Mouse (Mus musculus): ENCODE measurements around the gene 1700037H04Rik. TPM values are rescaled to one million over a fixed set of nuclear protein-coding genes. Genes with fewer than 3 reads are reported as not detected.

The 1700037H04Rik gene
- total RNA-seq, 2 experiments from 2014 or later, result 68.4 to 124 TPM

DNA sequence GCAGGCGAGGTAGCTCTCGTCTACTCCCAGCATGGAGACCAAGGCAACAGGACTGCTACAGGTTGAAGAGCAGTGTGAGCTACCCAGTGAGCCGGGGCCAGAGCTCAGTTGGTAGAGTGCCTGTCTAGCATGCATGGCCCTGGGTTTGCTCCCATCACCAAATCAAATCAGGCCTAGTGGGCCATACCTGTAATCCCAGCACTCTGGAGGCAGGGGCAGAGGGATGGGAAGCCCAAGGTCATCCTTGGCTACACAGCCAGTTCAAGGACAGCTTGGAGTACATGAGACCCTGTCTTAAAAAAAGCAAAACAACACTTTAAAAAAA, 10.7 kb downstream of the 1700037H04Rik start:
- no peak for ATAC-seq (replicated peaks; ENCODE audit: low FRiP score, poor library complexity, severe bottlenecking)

GRCm38 (mm10) chr2:131148353-131149253, 11.3 kb downstream of the 1700037H04Rik start:
- ATAC-seq (replicated peaks; ENCODE audit: low FRiP score, poor library complexity, severe bottlenecking), result no peak

DNA sequence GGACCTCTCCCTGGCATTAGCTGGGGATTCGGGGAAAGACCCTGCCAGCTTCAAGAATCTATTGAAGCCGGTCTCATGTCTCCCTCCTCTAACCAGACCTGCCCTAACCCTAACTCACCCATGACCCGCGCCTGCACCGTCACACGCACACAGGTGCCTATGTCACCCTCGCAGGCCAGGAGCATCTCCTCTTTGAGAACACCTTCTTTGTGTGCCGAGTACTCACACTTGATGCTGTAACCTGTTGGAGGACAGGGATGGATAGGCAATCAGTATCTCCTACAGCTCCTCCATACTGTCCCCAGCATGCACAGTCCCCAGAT, 12.9 kb downstream of the 1700037H04Rik start:
- no peak for ATAC-seq (replicated peaks; ENCODE audit: low FRiP score, poor library complexity, severe bottlenecking)

- ATAC-seq (replicated peaks; ENCODE audit: low FRiP score, poor library complexity, severe bottlenecking), result no peak
Measured at GRCm38 (mm10) chr2:131146193-131147042, 13.5 kb downstream of the 1700037H04Rik start.

GRCm38 (mm10) chr2:131145536-131145935, 14.3 kb downstream of the 1700037H04Rik start:
- ATAC-seq (replicated peaks; ENCODE audit: low FRiP score, poor library complexity, severe bottlenecking), result no peak

DNA sequence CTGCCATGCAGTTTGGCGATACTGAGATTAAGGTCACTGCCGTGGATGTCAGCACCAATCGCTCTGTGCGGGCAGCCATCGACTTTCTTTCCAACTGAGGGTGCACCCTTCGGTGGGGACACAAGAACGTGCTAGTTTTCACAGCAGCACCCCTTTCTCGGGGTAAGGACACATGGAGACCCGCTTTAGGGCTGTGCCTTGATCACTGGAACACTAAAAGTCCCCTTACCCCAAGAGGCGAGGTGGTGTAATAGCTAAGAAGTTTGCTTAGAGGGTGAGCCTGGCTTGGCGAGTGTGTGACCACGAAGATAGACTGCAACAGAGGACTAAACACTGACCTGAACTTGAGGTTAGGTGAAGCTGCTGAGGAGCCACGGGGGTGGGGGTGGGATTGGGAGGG, 14.8 kb downstream of the 1700037H04Rik start:
- ATAC-seq (replicated peaks; ENCODE audit: low FRiP score, poor library complexity, severe bottlenecking), result no peak

- ATAC-seq (replicated peaks; ENCODE audit: low FRiP score, poor library complexity, severe bottlenecking), result peak; percentile 8
Measured at GRCm38 (mm10) chr2:131143007-131143780, 16.7 kb downstream of the 1700037H04Rik start.

- peak; percentile 90 for ATAC-seq (replicated peaks; ENCODE audit: low FRiP score, poor library complexity, severe bottlenecking)
Measured at GRCm38 (mm10) chr2:131142592-131142991, 17.3 kb downstream of the 1700037H04Rik start.

- no peak for ATAC-seq (replicated peaks; ENCODE audit: low FRiP score, poor library complexity, severe bottlenecking)
Measured at GRCm38 (mm10) chr2:131141336-131141986, 18.4 kb downstream of the 1700037H04Rik start.

DNA sequence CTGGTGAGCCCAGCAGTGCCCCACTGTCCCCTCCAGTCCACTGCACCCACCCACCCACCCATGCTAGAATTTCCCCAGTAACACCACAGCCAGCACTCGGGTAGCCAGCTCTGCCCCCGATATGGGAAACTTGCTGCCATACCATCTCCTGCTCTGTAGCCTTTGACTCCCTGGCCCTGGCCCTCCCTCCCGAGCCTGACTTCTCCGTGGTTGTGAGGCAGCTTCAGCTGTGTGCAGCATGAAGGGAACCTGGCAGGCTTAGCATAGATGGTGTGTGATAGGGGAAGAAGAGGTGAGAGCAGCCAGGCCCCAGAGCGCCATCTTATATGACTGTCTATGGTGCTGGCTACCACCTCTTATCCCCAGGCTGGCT, 19.4 kb downstream of the 1700037H04Rik start:
- no peak for ATAC-seq (replicated peaks; ENCODE audit: low FRiP score, poor library complexity, severe bottlenecking)

- ATAC-seq (replicated peaks; ENCODE audit: low FRiP score, poor library complexity, severe bottlenecking), result no peak
Measured at GRCm38 (mm10) chr2:131139886-131140532, 19.9 kb downstream of the 1700037H04Rik start.

DNA sequence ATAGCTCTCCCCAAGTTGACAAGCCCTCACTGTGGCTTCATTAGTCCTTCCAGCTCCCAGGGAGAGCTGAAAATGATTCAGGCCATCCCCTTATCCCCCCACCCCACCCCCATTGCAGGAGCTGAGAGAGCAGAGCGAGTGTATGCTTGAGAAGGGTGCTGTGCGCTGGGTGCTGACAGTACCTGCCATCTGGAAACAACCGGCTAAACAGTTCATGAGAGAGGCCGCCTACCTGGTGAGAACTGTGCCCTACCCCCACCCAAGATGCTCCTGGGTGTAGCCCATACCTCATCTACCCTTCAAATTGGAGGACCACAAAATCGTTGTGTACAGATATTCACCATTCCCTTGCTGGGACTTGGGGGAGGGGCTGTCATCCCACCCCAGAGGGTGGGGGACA, 20.6 kb downstream of the 1700037H04Rik start:
- ATAC-seq (replicated peaks; ENCODE audit: low FRiP score, poor library complexity, severe bottlenecking), result no peak

- ATAC-seq (replicated peaks; ENCODE audit: low FRiP score, poor library complexity, severe bottlenecking), result no peak
Measured at GRCm38 (mm10) chr2:131138760-131139159, 21.1 kb downstream of the 1700037H04Rik start.

DNA sequence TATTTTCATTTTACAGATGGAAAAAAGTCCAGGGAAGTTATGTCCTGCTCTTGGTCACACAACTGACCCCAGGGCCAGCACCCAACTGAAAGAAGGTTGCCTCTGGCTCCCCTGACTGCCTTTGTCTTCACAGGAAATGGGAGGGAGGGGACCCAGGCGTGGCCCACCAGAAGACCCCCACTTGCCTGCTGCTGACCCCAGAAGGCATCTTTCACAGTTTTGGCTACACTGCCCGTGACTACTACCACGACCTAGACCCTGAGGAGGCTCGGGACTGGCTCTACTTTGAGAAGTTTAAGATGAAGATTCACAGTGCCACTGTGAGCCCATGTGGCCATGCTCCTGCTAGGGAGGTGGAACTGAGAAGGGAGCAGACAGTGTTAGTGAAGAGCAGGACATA, 21.6 kb downstream of the 1700037H04Rik start:
- no peak for ATAC-seq (replicated peaks; ENCODE audit: low FRiP score, poor library complexity, severe bottlenecking)

GRCm38 (mm10) chr2:131135521-131136139, 24.3 kb downstream of the 1700037H04Rik start:
- ATAC-seq (replicated peaks; ENCODE audit: low FRiP score, poor library complexity, severe bottlenecking), result peak; percentile 93

DNA sequence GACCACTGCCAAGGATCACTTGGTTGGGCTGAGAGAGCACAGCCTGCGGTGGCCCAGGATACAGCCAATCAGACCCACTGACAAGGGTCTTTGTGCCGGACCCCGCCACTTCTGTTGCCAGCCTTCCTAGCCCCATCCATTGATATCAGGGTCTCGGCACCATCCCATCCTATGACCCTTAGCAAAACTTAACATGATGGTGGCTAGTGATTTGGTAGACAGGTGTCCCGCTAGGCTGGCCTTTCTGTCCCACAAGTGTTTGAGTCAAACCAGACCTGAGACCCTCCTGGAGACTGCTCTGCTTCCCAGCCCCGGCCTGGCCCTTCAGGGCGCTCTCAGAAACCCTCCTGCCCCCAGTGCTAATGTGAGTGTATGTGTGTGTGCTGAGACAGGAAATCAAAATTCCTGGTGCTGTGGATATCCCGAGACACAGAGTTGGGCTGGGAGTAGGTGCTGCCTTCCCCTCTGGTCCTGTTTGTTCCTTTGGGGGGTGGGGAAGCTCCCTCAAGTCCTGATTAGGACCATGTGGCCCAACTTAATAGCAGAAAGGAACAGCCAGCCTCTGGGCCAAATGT, 25.0 kb downstream of the 1700037H04Rik start:
- ATAC-seq (replicated peaks; ENCODE audit: low FRiP score, poor library complexity, severe bottlenecking), result no peak; the same call in none of the 2 replicates

DNA sequence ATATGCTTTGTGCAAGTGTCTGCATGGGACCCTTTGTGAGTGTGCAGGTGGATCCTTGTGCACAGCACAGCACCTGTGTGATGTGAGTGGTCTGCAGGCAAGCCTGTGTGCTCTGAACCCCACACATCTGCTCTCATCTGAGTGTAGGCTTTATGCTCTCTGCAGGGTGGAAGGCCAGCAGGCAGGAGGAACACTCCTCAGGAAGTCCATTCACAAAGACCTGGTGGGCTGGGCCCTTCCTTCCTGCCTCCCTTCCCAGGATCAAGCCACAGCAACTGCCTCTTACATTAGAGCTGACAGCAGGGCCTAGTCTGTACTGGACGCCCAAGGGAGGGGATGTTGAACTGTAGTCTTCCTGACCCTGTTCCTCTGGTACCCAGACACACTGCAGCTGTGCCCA, 25.5 kb downstream of the 1700037H04Rik start:
- ATAC-seq (replicated peaks; ENCODE audit: low FRiP score, poor library complexity, severe bottlenecking), result no peak

DNA sequence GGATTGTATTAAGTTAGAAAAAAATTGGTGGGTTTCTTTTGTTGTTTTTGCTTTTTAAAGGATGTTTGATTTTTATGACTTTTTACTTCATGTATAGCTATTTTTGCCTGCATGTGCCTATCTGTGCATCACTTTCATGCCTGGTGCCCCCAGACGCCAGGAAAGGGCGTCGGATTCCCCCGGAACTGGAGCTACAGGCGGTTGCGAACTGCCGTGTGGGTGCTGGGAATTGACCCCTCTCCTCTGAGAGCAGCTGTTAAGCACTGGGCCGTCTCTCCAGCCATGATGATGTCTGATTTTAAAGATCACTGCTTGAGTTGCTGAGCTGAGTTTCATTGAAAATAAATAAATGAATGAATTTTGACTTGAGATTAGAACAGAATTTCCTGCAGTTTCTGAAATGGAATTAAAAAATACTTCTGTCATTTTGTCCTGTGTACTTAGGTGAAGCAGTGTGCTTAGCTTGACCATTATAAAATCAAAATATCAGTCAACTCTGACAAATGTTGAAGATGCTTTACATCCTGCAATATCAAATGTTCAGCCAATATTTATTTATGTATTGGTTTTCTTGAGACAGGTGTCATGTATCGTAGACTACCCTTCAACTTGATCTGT, 26.8 kb downstream of the 1700037H04Rik start, which contains the start of gene Gm11037:
Gene Gm11037 (plus strand): TSS at position 568 of the 618 bp plus-strand sequence.
- ATAC-seq (replicated peaks; ENCODE audit: low FRiP score, poor library complexity, severe bottlenecking), result no peak

Data from erythroid progenitor cell, adult 5-6 weeks (primary cell).